Mouse (Mus musculus) bone marrow, adult 2 months (tissue): ENCODE measurements around the gene Gm13695. TPM values are rescaled to one million over a fixed set of nuclear protein-coding genes. Genes with fewer than 3 reads are reported as not detected.
"Not testable (repeated sequence)": the region's sequence is repeated elsewhere in the genome, so short reads cannot be mapped to it uniquely, and the experiment has no call there.

ENCODE experiments used
- H3K27ac ChIP-seq: fragments of 200-500 bp; 2 replicates; pipeline ENCODE4 v1.5.1; 2012; ENCODE audit warnings: low read depth, mild to moderate bottlenecking, control low read depth, inconsistent platforms, low read length; ENCODE audit not compliant: control insufficient read depth, poor library complexity, insufficient read depth
- H3K4me1 ChIP-seq: fragments of 200-500 bp; 2 replicates; pipeline ENCODE4 v1.6.1; 2011; ENCODE audit warnings: low read length; ENCODE audit not compliant: control insufficient read depth, insufficient read depth
- H3K4me3 ChIP-seq: fragments of 200-500 bp; replicated peaks from 2 replicates; pipeline ENCODE3; 2011; ENCODE audit warnings: mild to moderate bottlenecking, low read depth, low read length, control low read depth; ENCODE audit not compliant: control insufficient read depth
- CTCF ChIP-seq: fragments of 200-500 bp; IDR thresholded peaks from 2 replicates; pipeline ENCODE4 v1.5.1; 2011; ENCODE audit warnings: low read length, control low read depth; ENCODE audit not compliant: control insufficient read depth, insufficient read depth
- POLR2A ChIP-seq: fragments of 200-500 bp; IDR thresholded peaks from 2 replicates; pipeline ENCODE4 v1.6.1; 2011; ENCODE audit warnings: low read depth, mild to moderate bottlenecking, control low read depth, low read length, borderline replicate concordance; ENCODE audit not compliant: control insufficient read depth
- WGBS: fragments of 180-500 bp; shearing (Covaris S2); methylation state at CpG from one replicate; pipeline ENCODE4 v1.1.7; 2018; 5-methylcytosine and 5-hydroxymethylcytosine counted together
- polyA plus RNA-seq: library from polyadenylated mRNA; stranded (reverse); fragments of >200 nt; gene quantifications from 2 replicates; pipeline ENCODE4 v1.2.4, GENCODE M21; 2011; ENCODE audit warnings: low replicate concordance; ENCODE audit not compliant: missing spikeins, insufficient read depth, insufficient read length

Gm13695 gene
- not detected in 2 replicates for polyA plus RNA-seq

DNA sequence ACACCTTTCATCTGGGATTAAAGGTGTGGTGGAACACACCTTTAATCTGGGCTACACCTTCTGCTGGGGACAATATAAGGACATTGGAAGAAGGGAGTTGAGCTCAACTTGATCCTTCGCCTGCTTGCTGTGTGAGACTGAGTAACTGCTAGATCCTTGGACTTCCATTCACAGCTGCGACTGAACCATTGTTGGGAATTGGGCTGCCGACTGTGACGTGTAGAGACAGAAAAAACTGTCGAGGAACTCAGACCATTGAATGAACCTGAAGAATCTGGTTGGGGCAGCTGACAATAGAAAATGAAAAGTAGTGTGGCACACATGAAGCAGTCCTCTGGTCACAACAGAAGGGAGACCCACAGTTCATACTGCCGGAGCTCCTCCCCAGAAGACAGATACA is at the start of gene Gm13695:
Gene Gm13695, plus strand, starts transcription at position 301 of the 400 bp plus-strand sequence.
- not testable (repeated sequence) for H3K27ac ChIP-seq, H3K4me3 ChIP-seq, H3K4me1 ChIP-seq
- WGBS = no CpG with 5 or more reads among the region's 6 CpGs

GRCm38 (mm10) chr2:83929478-83930088 is 37.5 kb upstream of the Gm13695 start:
- Histone ChIP-seq H3K4me1 (no peaks in the 10 kb centered on the region), H3K27ac (no peak overlapping the region), H3K4me3 (no peak overlapping the region)
- WGBS = 5% methylated on average over 2 of the region's 2 CpGs
- TF ChIP-seq CTCF (no peak), POLR2A (no peak)

GRCm38 (mm10) chr2:83940931-83941361 is 26.2 kb upstream of the Gm13695 start, which contains the start of gene Zswim2:
Gene Zswim2, minus strand, starts transcription at chr2:83941228.
- H3K4me3 ChIP-seq = no peak within 1 kb of the TSS
- no peak for TF ChIP-seq POLR2A
- no peak within 1 kb of the TSS for H3K27ac ChIP-seq
- no peaks in the 10 kb centered on the region for H3K4me1 ChIP-seq
- WGBS = 1% methylated on average over 20 of the region's 20 CpGs

DNA sequence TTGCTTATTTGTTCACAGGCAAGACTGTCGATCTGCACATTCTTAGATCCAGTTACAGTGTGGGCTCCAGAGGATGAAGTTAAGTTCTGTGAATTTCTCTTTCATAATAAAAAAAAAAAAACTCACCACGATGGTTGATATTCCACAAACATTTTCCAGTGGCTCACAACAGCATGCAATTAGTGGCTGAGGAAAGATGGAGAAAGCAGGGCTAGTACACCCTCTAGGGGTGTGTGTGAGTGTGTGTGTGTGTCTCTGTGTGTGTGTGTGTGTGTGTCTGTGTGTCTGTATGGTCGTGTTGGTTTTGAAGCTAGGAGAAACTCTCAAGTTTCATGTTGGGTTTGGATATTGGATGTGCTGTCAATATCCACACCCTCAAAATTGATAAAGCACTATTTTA is 25.7 kb upstream of the Gm13695 start:
- 13% methylated on average over 3 of the region's 3 CpGs for WGBS
- no peak for TF ChIP-seq POLR2A
- no peak for TF ChIP-seq CTCF
- no peaks in the 10 kb centered on the region for H3K4me1 ChIP-seq
- no peak overlapping the region for H3K27ac ChIP-seq
- no peak overlapping the region for H3K4me3 ChIP-seq

- no peak for TF ChIP-seq POLR2A
- no peak for TF ChIP-seq CTCF
- H3K4me1 ChIP-seq = no peaks in the 10 kb centered on the region
- no peak overlapping the region for H3K27ac ChIP-seq
- H3K4me3 ChIP-seq = no peak overlapping the region
- WGBS = 15% methylated on average over 4 of the region's 4 CpGs
These were observed 25.3 kb upstream of the Gm13695 start for GRCm38 (mm10) chr2:83941792-83942191.

- H3K4me3 ChIP-seq, H3K4me1 ChIP-seq, H3K27ac ChIP-seq: not testable (repeated sequence)
- no CpG with 5 or more reads among the region's 6 CpGs for WGBS
These were observed 11.7 kb upstream of the Gm13695 start, which contains the start of gene Gm13698 for GRCm38 (mm10) chr2:83955393-83955792. Gene Gm13698, plus strand, starts transcription at chr2:83955693.

DNA sequence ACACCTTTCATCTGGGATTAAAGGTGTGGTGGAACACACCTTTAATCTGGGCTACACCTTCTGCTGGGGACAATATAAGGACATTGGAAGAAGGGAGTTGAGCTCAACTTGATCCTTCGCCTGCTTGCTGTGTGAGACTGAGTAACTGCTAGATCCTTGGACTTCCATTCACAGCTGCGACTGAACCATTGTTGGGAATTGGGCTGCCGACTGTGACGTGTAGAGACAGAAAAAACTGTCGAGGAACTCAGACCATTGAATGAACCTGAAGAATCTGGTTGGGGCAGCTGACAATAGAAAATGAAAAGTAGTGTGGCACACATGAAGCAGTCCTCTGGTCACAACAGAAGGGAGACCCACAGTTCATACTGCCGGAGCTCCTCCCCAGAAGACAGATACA is 5.9 kb upstream of the Gm13695 start, which contains the start of gene Gm13693:
Gene Gm13693, plus strand, starts transcription at position 301 of the 400 bp plus-strand sequence.
- not testable (repeated sequence) for H3K4me1 ChIP-seq, H3K4me3 ChIP-seq, H3K27ac ChIP-seq
- WGBS = no CpG with 5 or more reads among the region's 6 CpGs

DNA sequence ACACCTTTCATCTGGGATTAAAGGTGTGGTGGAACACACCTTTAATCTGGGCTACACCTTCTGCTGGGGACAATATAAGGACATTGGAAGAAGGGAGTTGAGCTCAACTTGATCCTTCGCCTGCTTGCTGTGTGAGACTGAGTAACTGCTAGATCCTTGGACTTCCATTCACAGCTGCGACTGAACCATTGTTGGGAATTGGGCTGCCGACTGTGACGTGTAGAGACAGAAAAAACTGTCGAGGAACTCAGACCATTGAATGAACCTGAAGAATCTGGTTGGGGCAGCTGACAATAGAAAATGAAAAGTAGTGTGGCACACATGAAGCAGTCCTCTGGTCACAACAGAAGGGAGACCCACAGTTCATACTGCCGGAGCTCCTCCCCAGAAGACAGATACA is 5.7 kb downstream of the Gm13695 start, which contains the start of gene Gm13696:
Gene Gm13696, plus strand, starts transcription at position 301 of the 400 bp plus-strand sequence.
- WGBS = no CpG with 5 or more reads among the region's 6 CpGs
- H3K4me1 ChIP-seq, H3K27ac ChIP-seq, H3K4me3 ChIP-seq: not testable (repeated sequence)

DNA sequence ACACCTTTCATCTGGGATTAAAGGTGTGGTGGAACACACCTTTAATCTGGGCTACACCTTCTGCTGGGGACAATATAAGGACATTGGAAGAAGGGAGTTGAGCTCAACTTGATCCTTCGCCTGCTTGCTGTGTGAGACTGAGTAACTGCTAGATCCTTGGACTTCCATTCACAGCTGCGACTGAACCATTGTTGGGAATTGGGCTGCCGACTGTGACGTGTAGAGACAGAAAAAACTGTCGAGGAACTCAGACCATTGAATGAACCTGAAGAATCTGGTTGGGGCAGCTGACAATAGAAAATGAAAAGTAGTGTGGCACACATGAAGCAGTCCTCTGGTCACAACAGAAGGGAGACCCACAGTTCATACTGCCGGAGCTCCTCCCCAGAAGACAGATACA is 11.5 kb downstream of the Gm13695 start, which contains the start of gene Gm13694:
Gene Gm13694, plus strand, starts transcription at position 301 of the 400 bp plus-strand sequence.
- WGBS = no CpG with 5 or more reads among the region's 6 CpGs
- not testable (repeated sequence) for H3K4me1 ChIP-seq, H3K27ac ChIP-seq, H3K4me3 ChIP-seq

GRCm38 (mm10) chr2:83984443-83984842 is 17.3 kb downstream of the Gm13695 start, which contains the start of gene Gm13697:
Gene Gm13697, plus strand, starts transcription at chr2:83984743.
- H3K4me1 ChIP-seq, H3K27ac ChIP-seq, H3K4me3 ChIP-seq: not testable (repeated sequence)
- WGBS = no CpG with 5 or more reads among the region's 6 CpGs

DNA sequence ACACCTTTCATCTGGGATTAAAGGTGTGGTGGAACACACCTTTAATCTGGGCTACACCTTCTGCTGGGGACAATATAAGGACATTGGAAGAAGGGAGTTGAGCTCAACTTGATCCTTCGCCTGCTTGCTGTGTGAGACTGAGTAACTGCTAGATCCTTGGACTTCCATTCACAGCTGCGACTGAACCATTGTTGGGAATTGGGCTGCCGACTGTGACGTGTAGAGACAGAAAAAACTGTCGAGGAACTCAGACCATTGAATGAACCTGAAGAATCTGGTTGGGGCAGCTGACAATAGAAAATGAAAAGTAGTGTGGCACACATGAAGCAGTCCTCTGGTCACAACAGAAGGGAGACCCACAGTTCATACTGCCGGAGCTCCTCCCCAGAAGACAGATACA is 23.1 kb downstream of the Gm13695 start, which contains the start of gene Gm13691:
Gene Gm13691, plus strand, starts transcription at position 301 of the 400 bp plus-strand sequence.
- H3K27ac ChIP-seq, H3K4me1 ChIP-seq, H3K4me3 ChIP-seq: not testable (repeated sequence)
- no CpG with 5 or more reads among the region's 6 CpGs for WGBS

GRCm38 (mm10) chr2:83993639-83994255 is 26.6 kb downstream of the Gm13695 start:
- H3K4me1 ChIP-seq, H3K27ac ChIP-seq, H3K4me3 ChIP-seq: not testable (repeated sequence)
- 0% methylated on average over 8 of the region's 9 CpGs for WGBS

DNA sequence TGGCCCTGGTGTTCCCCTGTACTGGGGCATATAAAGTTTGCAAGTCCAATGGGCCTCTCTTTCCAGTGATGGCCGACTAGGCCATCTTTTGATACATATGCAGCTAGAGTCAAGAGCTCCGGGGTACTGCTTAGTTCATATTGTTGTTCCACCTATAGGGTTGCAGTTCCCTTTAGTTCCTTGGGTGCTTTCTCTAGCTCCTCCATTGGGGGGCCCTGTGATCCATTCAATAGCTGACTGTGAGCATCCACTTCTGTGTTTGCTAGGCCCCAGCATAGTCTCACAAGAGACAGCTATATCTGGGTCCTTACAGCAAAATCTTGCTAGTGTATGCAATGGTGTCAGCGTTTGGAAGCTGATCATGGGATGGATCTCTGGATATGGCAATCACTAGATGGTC is 27.4 kb downstream of the Gm13695 start:
- not testable (repeated sequence) for H3K4me3 ChIP-seq, H3K27ac ChIP-seq, H3K4me1 ChIP-seq
- WGBS = 62% methylated on average over 2 of the region's 3 CpGs
